19 mouse cellular contexts compared by ENCODE assay signal in the genomic region with DNA sequence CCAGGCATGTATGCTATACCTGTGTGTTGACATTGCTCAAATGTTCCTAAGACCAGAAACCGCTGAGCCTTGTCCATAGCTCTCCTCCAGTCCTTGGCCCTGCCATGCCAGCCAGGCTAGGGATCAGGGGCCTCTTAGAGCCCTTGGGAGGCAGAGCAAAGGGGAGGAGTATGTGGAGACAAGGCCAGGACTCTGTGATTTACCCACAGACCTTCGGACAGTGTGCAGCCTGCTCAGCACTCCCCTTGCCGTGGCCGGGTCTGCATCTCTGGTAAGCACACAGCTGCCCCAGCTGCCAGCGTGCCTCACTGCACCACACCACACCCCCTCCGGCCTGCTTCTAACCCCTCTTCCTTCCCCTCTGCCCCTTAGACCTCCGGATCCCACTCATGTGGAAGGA. TPM values are rescaled to one million over a fixed set of nuclear protein-coding genes. Genes with fewer than 3 reads are reported as not detected.
DNase-seq lines count a peak whose midpoint lies in the region; ATAC-seq and TF ChIP-seq lines count a peak whose summit lies in the region.
"Had no signal": no experiment of that assay in that cellular context is flagged by ENCODE, and none has a peak within 500 bp of the region (broad histone marks: within the 10 kb centered on the region; RNA-seq: fewer than 3 reads in every experiment).

No protein-coding gene starts in this region.

- H3K4me2 ChIP-seq in hindbrain, embryonic 14.5 days (replicated peaks), result no peak overlapping the region
- H3K4me2 ChIP-seq in limb, embryonic 13.5 days (replicated peaks), result no peak overlapping the region
- H3K4me2 ChIP-seq: heart, embryonic 15.5 days; midbrain, embryonic 11.5 days; neural tube, embryonic 13.5 days had no signal

- no peak for ATAC-seq in hindbrain, embryonic 14.5 days (ENCODE audit: low FRiP score)
- 0 out of 2 replicates have a peak, but pooled peaks have one; percentile 25 for ATAC-seq in limb, embryonic 13.5 days (ENCODE audit: low FRiP score, low read depth)
- ATAC-seq: intestine, postnatal 0 days had no signal

- peaks cover 59% of the 10 kb centered on the region for H3K36me3 ChIP-seq in hindbrain, embryonic 10.5 days
- peaks cover 4% of the 10 kb centered on the region for H3K36me3 ChIP-seq in hindbrain, embryonic 14.5 days (replicated peaks; ENCODE audit: control insufficient read depth, insufficient read depth)
- peaks cover 77% of the 10 kb centered on the region for H3K36me3 ChIP-seq in limb, embryonic 13.5 days

- 54% methylated on average over 7 of the region's 7 CpGs for WGBS in hindbrain, embryonic 10.5 days
- 45% methylated on average over 7 of the region's 7 CpGs for WGBS in hindbrain, embryonic 14.5 days
- WGBS in limb, embryonic 13.5 days, result 67% methylated on average over 7 of the region's 7 CpGs

- H3K9me3 ChIP-seq in hindbrain, embryonic 10.5 days, result no peaks in the 10 kb centered on the region
- H3K9me3 ChIP-seq in hindbrain, embryonic 14.5 days (ENCODE audit: control insufficient read depth, low read length), result no peaks in the 10 kb centered on the region
- H3K9me3 ChIP-seq in limb, embryonic 13.5 days, result no peaks in the 10 kb centered on the region
- H3K9me3 ChIP-seq: heart, embryonic 15.5 days; neural tube, embryonic 13.5 days had no signal

- no peak overlapping the region for H3K9ac ChIP-seq in hindbrain, embryonic 14.5 days
- no peak overlapping the region for H3K9ac ChIP-seq in limb, embryonic 13.5 days
- H3K9ac ChIP-seq: heart, embryonic 15.5 days; neural tube, embryonic 13.5 days had no signal

- H3K27me3 ChIP-seq in hindbrain, embryonic 10.5 days (ENCODE audit: insufficient read depth, poor library complexity, severe bottlenecking), result peaks cover 2% of the 10 kb centered on the region; the same call in 1 of the 2 replicates
- no peaks in the 10 kb centered on the region for H3K27me3 ChIP-seq in hindbrain, embryonic 14.5 days (ENCODE audit: control insufficient read depth, insufficient read depth, low read length)
- no peaks in the 10 kb centered on the region for H3K27me3 ChIP-seq in limb, embryonic 13.5 days
- H3K27me3 ChIP-seq: heart, embryonic 15.5 days; neural tube, embryonic 13.5 days had no signal

- TF ChIP-seq CTCF in layer of hippocampus, adult 2 months (conservative IDR thresholded peaks at IDR 0.05), result no peak

- no peak for DNase-seq in hindbrain, embryonic 10.5 days (ENCODE audit: low spot score)
- DNase-seq in hindbrain, embryonic 14.5 days (ENCODE audit: low spot score), result no peak
- DNase-seq in layer of hippocampus, adult 2 months (ENCODE audit: low spot score in 2 of 2), result no peak
- no peak for DNase-seq in layer of hippocampus, adult 9-11 months
- DNase-seq in adrenal gland, postnatal 14 days, result peak; percentile 72
- DNase-seq in urinary bladder, adult 2 months (ENCODE audit: low spot score), result no peak
- DNase-seq: cerebellum, adult 2 months; gastrocnemius, postnatal 10 days; heart, adult 2 months; lung, postnatal 36 days; right cerebral cortex, postnatal 25 days; thymus, postnatal 25 days had no signal

- H3K4me3 ChIP-seq in hindbrain, embryonic 10.5 days, result no peak overlapping the region
- no peak overlapping the region for H3K4me3 ChIP-seq in hindbrain, embryonic 14.5 days (replicated peaks; ENCODE audit: low read length)
- no peak overlapping the region for H3K4me3 ChIP-seq in layer of hippocampus, adult 2 months
- no peak overlapping the region for H3K4me3 ChIP-seq in limb, embryonic 13.5 days
- H3K4me3 ChIP-seq: heart, adult 2 months; heart, embryonic 15.5 days; left cerebral cortex, adult 2 months; neural tube, embryonic 13.5 days had no signal

- peaks cover 43% of the 10 kb centered on the region for H3K4me1 ChIP-seq in hindbrain, embryonic 10.5 days (replicated peaks)
- peaks cover 8% of the 10 kb centered on the region for H3K4me1 ChIP-seq in hindbrain, embryonic 14.5 days (replicated peaks; ENCODE audit: control insufficient read depth, insufficient read depth, low read length)
- peaks cover 21% of the 10 kb centered on the region for H3K4me1 ChIP-seq in limb, embryonic 13.5 days

- H3K27ac ChIP-seq in hindbrain, embryonic 10.5 days, result peak overlapping the region; percentile 36
- no peak overlapping the region for H3K27ac ChIP-seq in hindbrain, embryonic 14.5 days
- 0 out of 2 replicates have a peak overlapping the region, but pooled peaks have one; percentile 58 for H3K27ac ChIP-seq in layer of hippocampus, adult 2 months
- no peak overlapping the region for H3K27ac ChIP-seq in limb, embryonic 13.5 days
- H3K27ac ChIP-seq: heart, adult 2 months; heart, embryonic 15.5 days; left cerebral cortex, adult 2 months; neural tube, embryonic 13.5 days had no signal

RNA-seq across cellular contexts. Expression of a gene that starts 8.9 kb away (rescaled TPM):
- polyA plus RNA-seq in hindbrain, embryonic 10.5 days (2016; fragmentation: Nextera tagmentation; extraction: Ambion mirVana), result 14.2 and 15.9 TPM in 2 replicates
- polyA plus RNA-seq in hindbrain, embryonic 14.5 days (2014; fragmentation: Nextera tagmentation; extraction: Ambion mirVana), result 17.8 and 18.0 TPM in 2 replicates
- 10 to 100 TPM; 25.0 to 32.0 TPM for total RNA-seq in layer of hippocampus, adult 2 months (2021)
- 1.5 and 2.9 TPM in 2 replicates for total RNA-seq in adrenal gland, postnatal 14 days (2021)
- polyA plus RNA-seq in limb, embryonic 13.5 days (2015; fragmentation: Nextera tagmentation; extraction: Ambion mirVana), result 6.9 and 7.4 TPM in 2 replicates
- polyA plus RNA-seq in urinary bladder, adult 2 months (2012; rRNA removed), result 4.9 and 5.6 TPM in 2 replicates
- total RNA-seq: monocyte, adult 5-6 weeks had no signal

RNA-seq across cellular contexts. Expression of a gene that starts 8.9 kb away (rescaled TPM):
- polyA plus RNA-seq in hindbrain, embryonic 10.5 days (2016; fragmentation: Nextera tagmentation; extraction: Ambion mirVana), result 3.1 and 6.0 TPM in 2 replicates
- 7.1 and 7.5 TPM in 2 replicates for polyA plus RNA-seq in hindbrain, embryonic 14.5 days (2014; fragmentation: Nextera tagmentation; extraction: Ambion mirVana)
- 10 to 100 TPM; 21.8 to 21.9 TPM for total RNA-seq in layer of hippocampus, adult 2 months (2021)
- total RNA-seq in adrenal gland, postnatal 14 days (2021), result 0.33 and 0.34 TPM in 2 replicates
- polyA plus RNA-seq in limb, embryonic 13.5 days (2015; fragmentation: Nextera tagmentation; extraction: Ambion mirVana), result 3.7 and 3.8 TPM in 2 replicates
- 1.2 and 1.5 TPM in 2 replicates for polyA plus RNA-seq in urinary bladder, adult 2 months (2012; rRNA removed)

RNA-seq across cellular contexts. Expression of a gene that starts 12.0 kb away (rescaled TPM):
- 40.5 and 46.4 TPM in 2 replicates for polyA plus RNA-seq in hindbrain, embryonic 10.5 days (2016; fragmentation: Nextera tagmentation; extraction: Ambion mirVana)
- 8.9 and 9.8 TPM in 2 replicates for polyA plus RNA-seq in hindbrain, embryonic 14.5 days (2014; fragmentation: Nextera tagmentation; extraction: Ambion mirVana)
- total RNA-seq in layer of hippocampus, adult 2 months (2021), result 10 to 100 TPM; 80.0 to 84.0 TPM
- 9.1 and 13.6 TPM in 2 replicates for total RNA-seq in adrenal gland, postnatal 14 days (2021)
- 64.7 and 74.1 TPM in 2 replicates for polyA plus RNA-seq in limb, embryonic 13.5 days (2015; fragmentation: Nextera tagmentation; extraction: Ambion mirVana)
- 20.7 and 22.1 TPM in 2 replicates for polyA plus RNA-seq in urinary bladder, adult 2 months (2012; rRNA removed)

RNA-seq across cellular contexts. Expression of a gene that starts 18.4 kb away (rescaled TPM):
- polyA plus RNA-seq in hindbrain, embryonic 10.5 days (2016; fragmentation: Nextera tagmentation; extraction: Ambion mirVana), result 121 and 140 TPM in 2 replicates
- 147 and 155 TPM in 2 replicates for polyA plus RNA-seq in hindbrain, embryonic 14.5 days (2014; fragmentation: Nextera tagmentation; extraction: Ambion mirVana)
- total RNA-seq in layer of hippocampus, adult 2 months (2021), result 100 to 1,000 TPM; 400 to 422 TPM
- total RNA-seq in adrenal gland, postnatal 14 days (2021), result 102 and 126 TPM in 2 replicates
- polyA plus RNA-seq in limb, embryonic 13.5 days (2015; fragmentation: Nextera tagmentation; extraction: Ambion mirVana), result 88.9 and 90.3 TPM in 2 replicates
- 97.9 and 119 TPM in 2 replicates for polyA plus RNA-seq in urinary bladder, adult 2 months (2012; rRNA removed)

RNA-seq across cellular contexts. Expression of a gene that starts 22.0 kb away (rescaled TPM):
- polyA plus RNA-seq in hindbrain, embryonic 10.5 days (2016; fragmentation: Nextera tagmentation; extraction: Ambion mirVana), result 19.8 and 22.8 TPM in 2 replicates
- polyA plus RNA-seq in hindbrain, embryonic 14.5 days (2014; fragmentation: Nextera tagmentation; extraction: Ambion mirVana), result 15.4 and 15.8 TPM in 2 replicates
- 10 to 100 TPM; 22.3 to 25.4 TPM for total RNA-seq in layer of hippocampus, adult 2 months (2021)
- 19.3 and 22.5 TPM in 2 replicates for total RNA-seq in adrenal gland, postnatal 14 days (2021)
- polyA plus RNA-seq in limb, embryonic 13.5 days (2015; fragmentation: Nextera tagmentation; extraction: Ambion mirVana), result 12.4 and 12.8 TPM in 2 replicates
- 25.2 and 25.5 TPM in 2 replicates for polyA plus RNA-seq in urinary bladder, adult 2 months (2012; rRNA removed)

Comparison
In these comparisons a context has a peak if more than half of its experiments do, and no peak if none do; other contexts are left out.
1. H3K27ac ChIP-seq: peak in hindbrain, embryonic 10.5 days (single experiment) and layer of hippocampus, adult 2 months (single experiment); none in hindbrain, embryonic 14.5 days (single experiment) and limb, embryonic 13.5 days (single experiment).